Mouse (Mus musculus) embryonic fibroblast, embryonic 13.5 days (primary cell): ENCODE measurements around the gene Sox12.
A peak's percentile ranks its signal among the peaks of the same experiment; 100 is the strongest.

ENCODE experiments used
- CTCF ChIP-seq: IDR thresholded peaks from 2 replicates; pipeline ENCODE4 v1.5.1; 2011; ENCODE audit warnings: mild to moderate bottlenecking, control low read depth, low read length, moderate library complexity, borderline replicate concordance; ENCODE audit not compliant: insufficient read depth
- POLR2A ChIP-seq: IDR thresholded peaks from 2 replicates; pipeline ENCODE4 v1.6.1; 2011; ENCODE audit warnings: low read depth, mild to moderate bottlenecking, control low read depth, low read length, moderate library complexity

GRCm38 (mm10) chr2:152368532-152369140 lies 29.2 kb downstream of the Sox12 start:
- TF ChIP-seq POLR2A (no peak), CTCF (peak; percentile 88)
